Mouse (Mus musculus): ENCODE measurements at regions not wholly inside any gene's neighbourhood (a gene's known extent, or its start where the extent isn't known, plus 50 kb on each side); places are given as distances from the start of the nearest gene placed in this dataset.

- Histone ChIP-seq H3K9me3 (replicated peaks; ENCODE audit: control insufficient read depth, insufficient read depth, low read length, poor library complexity, severe bottlenecking) (0 out of 2 replicates have a peak, but pooled peaks cover 3% of the 10 kb centered on the region), H3K27me3 (ENCODE audit: control insufficient read depth, insufficient read depth, low read length, poor library complexity, severe bottlenecking) (no peaks in the 10 kb centered on the region), H3K27ac (ENCODE audit: insufficient read depth, low read length) (no peak overlapping the region), H3K9ac (ENCODE audit: low read depth, poor library complexity, severe bottlenecking) (no peak overlapping the region), H3K4me3 (ENCODE audit: low read depth, low read length) (no peak overlapping the region), H3K4me1 (ENCODE audit: control insufficient read depth, insufficient read depth, low read length) (no peaks in the 10 kb centered on the region), H3K36me3 (ENCODE audit: control insufficient read depth, insufficient read depth, low read length, poor library complexity, severe bottlenecking) (no peaks in the 10 kb centered on the region)
- no peak for TF ChIP-seq EP300 (IDR thresholded peaks at IDR 0.05; ENCODE audit: insufficient read depth, low read depth, low read length)
- TF ChIP-seq CTCF (IDR thresholded peaks at IDR 0.05; ENCODE audit: low read depth, low read length) = no peak
- TF ChIP-seq POLR2A (IDR thresholded peaks at IDR 0.05; ENCODE audit: insufficient read depth, low read length) = no peak
Observed at GRCm38 (mm10) chr16:90666271-90666986, 60.8 kb downstream of the Mis18a start.

GRCm38 (mm10) chr16:90664086-90664485 is 63.1 kb downstream of the Mis18a start:
- Histone ChIP-seq H3K27me3 (ENCODE audit: control insufficient read depth, insufficient read depth, low read length, poor library complexity, severe bottlenecking) (no peaks in the 10 kb centered on the region), H3K9ac (ENCODE audit: low read depth, poor library complexity, severe bottlenecking) (no peak overlapping the region), H3K4me1 (ENCODE audit: control insufficient read depth, insufficient read depth, low read length) (no peaks in the 10 kb centered on the region), H3K4me3 (ENCODE audit: low read depth, low read length) (no peak overlapping the region), H3K27ac (ENCODE audit: insufficient read depth, low read length) (no peak overlapping the region), H3K36me3 (ENCODE audit: control insufficient read depth, insufficient read depth, low read length, poor library complexity, severe bottlenecking) (no peaks in the 10 kb centered on the region), H3K9me3 (replicated peaks; ENCODE audit: control insufficient read depth, insufficient read depth, low read length, poor library complexity, severe bottlenecking) (peaks cover 3% of the 10 kb centered on the region; the same call in 1 of the 2 replicates)
- TF ChIP-seq EP300 (IDR thresholded peaks at IDR 0.05; ENCODE audit: insufficient read depth, low read depth, low read length) (no peak), CTCF (IDR thresholded peaks at IDR 0.05; ENCODE audit: low read depth, low read length) (no peak), POLR2A (IDR thresholded peaks at IDR 0.05; ENCODE audit: insufficient read depth, low read length) (no peak)

- TF ChIP-seq CTCF (IDR thresholded peaks at IDR 0.05; ENCODE audit: low read depth, low read length) = no peak
- no peak for TF ChIP-seq POLR2A (IDR thresholded peaks at IDR 0.05; ENCODE audit: insufficient read depth, low read length)
- no peak for TF ChIP-seq EP300 (IDR thresholded peaks at IDR 0.05; ENCODE audit: insufficient read depth, low read depth, low read length)
- Histone ChIP-seq H3K9me3 (replicated peaks; ENCODE audit: control insufficient read depth, insufficient read depth, low read length, poor library complexity, severe bottlenecking) (no peaks in the 10 kb centered on the region; the same call in 1 of the 2 replicates), H3K4me3 (ENCODE audit: low read depth, low read length) (no peak overlapping the region), H3K36me3 (ENCODE audit: control insufficient read depth, insufficient read depth, low read length, poor library complexity, severe bottlenecking) (no peaks in the 10 kb centered on the region), H3K27ac (ENCODE audit: insufficient read depth, low read length) (no peak overlapping the region), H3K27me3 (ENCODE audit: control insufficient read depth, insufficient read depth, low read length, poor library complexity, severe bottlenecking) (no peaks in the 10 kb centered on the region), H3K4me1 (ENCODE audit: control insufficient read depth, insufficient read depth, low read length) (no peaks in the 10 kb centered on the region), H3K9ac (ENCODE audit: low read depth, poor library complexity, severe bottlenecking) (no peak overlapping the region)
Observed at GRCm38 (mm10) chr16:90658050-90658449, 69.2 kb downstream of the Mis18a start.

- Histone ChIP-seq H3K4me1 (ENCODE audit: control insufficient read depth, insufficient read depth, low read length) (no peaks in the 10 kb centered on the region), H3K27ac (ENCODE audit: insufficient read depth, low read length) (no peak overlapping the region), H3K9ac (ENCODE audit: low read depth, poor library complexity, severe bottlenecking) (no peak overlapping the region), H3K9me3 (replicated peaks; ENCODE audit: control insufficient read depth, insufficient read depth, low read length, poor library complexity, severe bottlenecking) (no peaks in the 10 kb centered on the region; the same call in 1 of the 2 replicates), H3K36me3 (ENCODE audit: control insufficient read depth, insufficient read depth, low read length, poor library complexity, severe bottlenecking) (no peaks in the 10 kb centered on the region), H3K4me3 (ENCODE audit: low read depth, low read length) (no peak overlapping the region), H3K27me3 (ENCODE audit: control insufficient read depth, insufficient read depth, low read length, poor library complexity, severe bottlenecking) (no peaks in the 10 kb centered on the region)
- TF ChIP-seq EP300 (IDR thresholded peaks at IDR 0.05; ENCODE audit: insufficient read depth, low read depth, low read length) (no peak), POLR2A (IDR thresholded peaks at IDR 0.05; ENCODE audit: insufficient read depth, low read length) (no peak)
Observed at GRCm38 (mm10) chr16:90657027-90657426, 70.2 kb downstream of the Mis18a start.

GRCm38 (mm10) chr16:90656571-90657011 is 70.6 kb downstream of the Mis18a start:
- H3K27me3 ChIP-seq (ENCODE audit: control insufficient read depth, insufficient read depth, low read length, poor library complexity, severe bottlenecking) = no peaks in the 10 kb centered on the region
- H3K4me1 ChIP-seq (ENCODE audit: control insufficient read depth, insufficient read depth, low read length) = no peaks in the 10 kb centered on the region
- H3K27ac ChIP-seq (ENCODE audit: insufficient read depth, low read length) = no peak overlapping the region
- TF ChIP-seq CTCF (IDR thresholded peaks at IDR 0.05; ENCODE audit: low read depth, low read length) = no peak
- no peak for TF ChIP-seq POLR2A (IDR thresholded peaks at IDR 0.05; ENCODE audit: insufficient read depth, low read length)
- no peak for TF ChIP-seq EP300 (IDR thresholded peaks at IDR 0.05; ENCODE audit: insufficient read depth, low read depth, low read length)
- no peak overlapping the region for H3K4me3 ChIP-seq (ENCODE audit: low read depth, low read length)
- H3K9me3 ChIP-seq (replicated peaks; ENCODE audit: control insufficient read depth, insufficient read depth, low read length, poor library complexity, severe bottlenecking) = no peaks in the 10 kb centered on the region; the same call in 1 of the 2 replicates
- H3K36me3 ChIP-seq (ENCODE audit: control insufficient read depth, insufficient read depth, low read length, poor library complexity, severe bottlenecking) = no peaks in the 10 kb centered on the region
- no peak overlapping the region for H3K9ac ChIP-seq (ENCODE audit: low read depth, poor library complexity, severe bottlenecking)

- H3K9ac ChIP-seq (ENCODE audit: low read depth, poor library complexity, severe bottlenecking) = no peak overlapping the region
- no peak overlapping the region for H3K27ac ChIP-seq (ENCODE audit: insufficient read depth, low read length)
- no peaks in the 10 kb centered on the region for H3K4me1 ChIP-seq (ENCODE audit: control insufficient read depth, insufficient read depth, low read length)
- no peaks in the 10 kb centered on the region for H3K36me3 ChIP-seq (ENCODE audit: control insufficient read depth, insufficient read depth, low read length, poor library complexity, severe bottlenecking)
- H3K9me3 ChIP-seq (replicated peaks; ENCODE audit: control insufficient read depth, insufficient read depth, low read length, poor library complexity, severe bottlenecking) = no peaks in the 10 kb centered on the region; the same call in 1 of the 2 replicates
- H3K4me3 ChIP-seq (ENCODE audit: low read depth, low read length) = no peak overlapping the region
- TF ChIP-seq EP300 (IDR thresholded peaks at IDR 0.05; ENCODE audit: insufficient read depth, low read depth, low read length) (no peak), POLR2A (IDR thresholded peaks at IDR 0.05; ENCODE audit: insufficient read depth, low read length) (no peak), CTCF (IDR thresholded peaks at IDR 0.05; ENCODE audit: low read depth, low read length) (no peak)
- no peaks in the 10 kb centered on the region for H3K27me3 ChIP-seq (ENCODE audit: control insufficient read depth, insufficient read depth, low read length, poor library complexity, severe bottlenecking)
Observed at GRCm38 (mm10) chr16:90654853-90655252, 72.4 kb downstream of the Mis18a start.

Data from ES-Bruce4 (cell line).